Mouse (Mus musculus): ENCODE data around the gene Atcay. TPM values are rescaled to one million over a fixed set of nuclear protein-coding genes. Genes with fewer than 3 reads are reported as not detected.
"Not testable (repeated sequence)": the region's sequence is repeated elsewhere in the genome, so short reads cannot be mapped to it uniquely, and the experiment has no call there.

Atcay gene
- polyA plus RNA-seq, 1 experiment from 2014 or later: 2.2 TPM

DNA sequence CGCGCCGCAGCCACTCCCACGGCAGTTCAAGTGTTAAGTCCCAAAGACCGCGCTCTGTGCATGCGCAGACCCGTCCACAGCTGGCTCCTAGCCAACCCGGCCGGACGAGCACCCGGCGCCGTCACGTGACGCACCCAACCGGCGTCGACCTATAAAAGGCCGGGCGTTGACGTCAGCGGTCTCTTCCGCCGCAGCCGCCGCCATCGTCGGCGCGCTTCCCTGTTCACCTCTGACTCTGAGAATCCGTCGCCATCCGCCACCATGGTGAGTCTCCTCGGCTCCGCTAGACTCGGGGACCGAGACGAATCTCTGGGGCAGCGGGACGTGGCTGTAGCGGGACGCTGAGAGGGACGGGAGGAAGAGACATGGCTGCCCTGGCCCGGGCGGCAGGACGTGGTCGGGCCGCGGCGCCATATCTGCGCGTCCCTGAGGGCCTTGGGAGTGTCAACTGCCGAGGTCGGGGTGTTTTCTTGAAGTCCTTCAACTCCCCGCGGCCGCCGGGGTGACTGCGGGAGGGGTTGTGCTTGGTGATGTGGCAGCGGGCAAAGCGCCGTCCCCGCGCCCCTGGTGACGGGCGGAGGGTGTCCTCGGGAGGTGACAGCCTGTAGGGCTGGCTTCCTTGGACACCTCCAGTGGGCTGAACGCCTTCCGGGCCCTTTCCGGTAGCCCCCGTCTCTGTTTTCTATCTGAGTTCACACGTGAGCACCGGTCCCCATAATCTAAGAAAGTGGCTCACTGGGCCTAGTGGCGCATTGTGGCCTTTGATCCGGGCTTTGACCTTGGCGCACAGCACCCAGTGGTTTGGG lies 54.0 kb downstream of the Atcay start, which contains the start of gene Eef2:
Eef2 (plus strand) TSS at position 166 of the 806 bp plus-strand sequence.
- peak within 1 kb of the TSS; percentile 100 for H3K9ac ChIP-seq (ENCODE audit: low read length)
- DNase-seq (ENCODE audit: low spot score): peak; percentile 99
- peak within 1 kb of the TSS; percentile 91 for H3K27ac ChIP-seq (ENCODE audit: low read depth)
- under 1% methylated on average over 77 of the region's 77 CpGs for WGBS
- peak; percentile 71 for ATAC-seq (replicated peaks; ENCODE audit: low FRiP score, low TSS enrichment, low read depth)
- no peaks in the 10 kb centered on the region for H3K27me3 ChIP-seq (replicated peaks; ENCODE audit: control insufficient read depth, insufficient read depth, low read length)
- peak within 1 kb of the TSS; percentile 98 for H3K4me2 ChIP-seq (ENCODE audit: low read length)
- peak within 1 kb of the TSS; percentile 100 for H3K4me3 ChIP-seq (ENCODE audit: low read depth, low read length)
- peaks cover 44% of the 10 kb centered on the region for H3K36me3 ChIP-seq (ENCODE audit: control insufficient read depth, insufficient read depth, low read length)
- no peaks in the 10 kb centered on the region for H3K9me3 ChIP-seq (ENCODE audit: control insufficient read depth, low read length)
- H3K4me1 ChIP-seq (replicated peaks; ENCODE audit: control insufficient read depth, insufficient read depth, low read length): peaks cover 34% of the 10 kb centered on the region

DNA sequence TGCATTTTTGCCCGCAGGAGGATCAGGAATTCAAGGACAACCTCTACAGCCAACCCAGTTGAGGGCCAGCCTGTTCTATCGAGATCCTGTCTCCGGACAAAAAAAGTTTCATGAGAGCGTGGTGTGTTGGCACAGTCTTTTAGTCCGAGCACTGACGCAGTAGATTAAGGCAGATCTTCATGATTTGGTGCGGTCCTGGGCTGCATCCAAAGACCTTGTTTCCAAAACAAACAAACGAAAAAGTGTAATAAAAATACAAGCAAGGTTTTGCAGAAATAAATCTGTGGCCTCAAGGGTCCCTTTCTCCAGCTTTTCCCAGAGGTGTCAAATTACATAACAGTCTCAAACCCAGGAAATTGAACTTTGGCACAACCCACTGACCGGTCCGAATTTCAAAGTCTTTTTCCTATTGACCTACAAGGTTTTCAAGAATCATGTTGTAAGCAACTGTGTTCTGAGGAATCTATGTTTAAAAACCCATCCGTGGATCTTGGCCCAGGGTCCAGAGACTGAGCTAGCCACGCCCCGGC lies 54.6 kb downstream of the Atcay start:
- no peaks in the 10 kb centered on the region for H3K27me3 ChIP-seq (replicated peaks; ENCODE audit: control insufficient read depth, insufficient read depth, low read length)
- DNase-seq (ENCODE audit: low spot score) (no peak), ATAC-seq (replicated peaks; ENCODE audit: low FRiP score, low TSS enrichment, low read depth) (peak; percentile 11; the same call in 1 of the 2 replicates)
- peaks cover 37% of the 10 kb centered on the region for H3K36me3 ChIP-seq (ENCODE audit: control insufficient read depth, insufficient read depth, low read length)
- no peaks in the 10 kb centered on the region for H3K9me3 ChIP-seq (ENCODE audit: control insufficient read depth, low read length)
- H3K4me2 ChIP-seq (ENCODE audit: low read length): peak overlapping the region; percentile 58
- peak overlapping the region; percentile 32 for H3K9ac ChIP-seq (ENCODE audit: low read length)
- peak overlapping the region; percentile 100 for H3K4me3 ChIP-seq (ENCODE audit: low read depth, low read length)
- peaks cover 34% of the 10 kb centered on the region for H3K4me1 ChIP-seq (replicated peaks; ENCODE audit: control insufficient read depth, insufficient read depth, low read length)
- H3K27ac ChIP-seq (ENCODE audit: low read depth): peak overlapping the region; percentile 91
- WGBS: 3% methylated on average over 13 of the region's 13 CpGs

DNA sequence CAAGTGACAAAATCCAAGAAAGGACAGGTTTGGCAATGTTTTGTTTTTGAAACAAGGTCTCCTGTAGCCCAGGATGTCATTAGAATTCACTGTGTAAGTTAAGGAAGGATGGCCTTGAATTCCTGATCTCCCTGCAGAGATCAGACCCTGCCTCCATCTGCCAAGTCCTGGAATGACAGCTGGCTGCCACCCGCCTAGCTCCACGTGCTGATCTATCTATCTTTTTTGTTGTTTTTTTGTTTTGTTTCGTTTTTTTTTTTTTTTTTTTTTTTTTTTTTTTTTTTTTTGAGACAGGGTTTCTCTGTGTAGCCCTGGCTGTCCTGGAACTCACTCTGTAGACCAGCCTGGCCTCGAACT lies 55.3 kb downstream of the Atcay start:
- H3K9ac ChIP-seq (ENCODE audit: low read length); DNase-seq (ENCODE audit: low spot score); H3K27me3 ChIP-seq (replicated peaks; ENCODE audit: control insufficient read depth, insufficient read depth, low read length); ATAC-seq (replicated peaks; ENCODE audit: low FRiP score, low TSS enrichment, low read depth); H3K9me3 ChIP-seq (ENCODE audit: control insufficient read depth, low read length): not testable (repeated sequence)
- WGBS: 12% methylated on average over 4 of the region's 4 CpGs
- Histone ChIP-seq H3K4me2 (ENCODE audit: low read length) (peak overlapping the region; percentile 50), H3K4me3 (ENCODE audit: low read depth, low read length) (peak overlapping the region; percentile 27), H3K27ac (ENCODE audit: low read depth) (peak overlapping the region; percentile 91), H3K4me1 (replicated peaks; ENCODE audit: control insufficient read depth, insufficient read depth, low read length) (peaks cover 34% of the 10 kb centered on the region), H3K36me3 (ENCODE audit: control insufficient read depth, insufficient read depth, low read length) (peaks cover 30% of the 10 kb centered on the region)

DNA sequence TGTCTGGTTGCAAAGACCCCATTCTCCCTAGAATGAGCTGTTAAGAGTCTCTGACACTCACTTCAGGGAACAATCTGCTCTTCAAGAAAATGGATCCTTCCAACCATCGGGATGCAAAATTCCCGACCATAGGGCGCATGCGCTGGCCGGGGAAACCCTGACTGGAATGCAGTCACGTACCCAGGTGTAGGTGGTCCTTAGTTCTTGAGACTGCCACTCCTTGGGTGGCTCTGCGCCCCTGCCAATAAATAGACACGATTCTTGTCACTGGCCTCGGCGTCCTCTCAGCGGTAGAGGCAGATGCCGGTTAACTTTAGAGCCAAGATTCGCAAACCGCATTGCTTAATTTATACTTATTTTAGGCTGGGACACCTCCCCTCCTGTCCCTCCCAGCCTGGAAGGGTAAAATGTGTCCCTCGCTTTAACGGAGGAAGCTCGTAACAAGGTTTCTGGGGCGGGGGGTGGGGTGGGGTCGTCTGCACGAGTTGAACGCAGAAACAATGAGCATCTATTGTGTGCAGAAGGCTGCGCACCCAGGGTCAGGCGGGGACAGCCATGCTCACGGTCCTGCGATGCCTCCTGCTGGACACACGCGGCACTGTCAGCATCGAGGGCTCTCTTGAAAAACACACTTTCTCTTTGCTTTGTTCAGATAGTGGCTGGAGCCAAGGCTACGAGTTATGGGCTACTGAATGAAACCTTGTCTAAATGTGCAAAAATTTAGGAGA lies 55.9 kb downstream of the Atcay start:
- Histone ChIP-seq H3K9ac (ENCODE audit: low read length) (peak overlapping the region; percentile 20), H3K9me3 (ENCODE audit: control insufficient read depth, low read length) (no peaks in the 10 kb centered on the region), H3K27ac (ENCODE audit: low read depth) (peak overlapping the region; percentile 91), H3K36me3 (ENCODE audit: control insufficient read depth, insufficient read depth, low read length) (peaks cover 25% of the 10 kb centered on the region), H3K4me1 (replicated peaks; ENCODE audit: control insufficient read depth, insufficient read depth, low read length) (peaks cover 34% of the 10 kb centered on the region), H3K4me2 (ENCODE audit: low read length) (peak overlapping the region; percentile 50), H3K4me3 (ENCODE audit: low read depth, low read length) (peak overlapping the region; percentile 27), H3K27me3 (replicated peaks; ENCODE audit: control insufficient read depth, insufficient read depth, low read length) (no peaks in the 10 kb centered on the region)
- ATAC-seq (replicated peaks; ENCODE audit: low FRiP score, low TSS enrichment, low read depth) (peak; percentile 50), DNase-seq (ENCODE audit: low spot score) (peak; percentile 95)
- 3% methylated on average over 29 of the region's 29 CpGs for WGBS

DNA sequence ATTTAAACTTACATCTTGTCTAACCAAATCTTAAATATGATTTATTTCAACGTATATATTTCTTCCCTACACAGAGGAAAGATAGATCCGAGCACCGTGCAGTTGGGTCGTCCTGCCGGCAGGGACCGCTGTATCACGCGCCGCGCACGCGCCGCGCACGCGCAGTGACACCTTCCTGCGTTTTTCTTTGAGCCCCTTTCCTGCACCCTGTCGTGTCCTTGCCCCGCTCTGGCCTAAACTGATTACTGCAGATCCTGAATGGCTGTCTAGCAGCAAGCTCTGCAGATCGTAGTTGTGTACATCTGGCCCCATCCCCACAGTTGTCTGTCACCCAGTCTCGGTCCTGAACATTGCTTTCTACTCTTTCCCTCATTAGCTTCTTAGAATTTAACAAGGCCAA lies 57.5 kb downstream of the Atcay start:
- Histone ChIP-seq H3K9ac (ENCODE audit: low read length) (no peak overlapping the region), H3K4me1 (replicated peaks; ENCODE audit: control insufficient read depth, insufficient read depth, low read length) (peaks cover 33% of the 10 kb centered on the region), H3K4me3 (ENCODE audit: low read depth, low read length) (no peak overlapping the region), H3K27me3 (replicated peaks; ENCODE audit: control insufficient read depth, insufficient read depth, low read length) (no peaks in the 10 kb centered on the region), H3K27ac (ENCODE audit: low read depth) (peak overlapping the region; percentile 69), H3K36me3 (ENCODE audit: control insufficient read depth, insufficient read depth, low read length) (peaks cover 8% of the 10 kb centered on the region), H3K4me2 (ENCODE audit: low read length) (peak overlapping the region; percentile 37), H3K9me3 (ENCODE audit: control insufficient read depth, low read length) (no peaks in the 10 kb centered on the region)
- WGBS: 5% methylated on average over 21 of the region's 21 CpGs
- DNase-seq (ENCODE audit: low spot score) (peak; percentile 89), ATAC-seq (replicated peaks; ENCODE audit: low FRiP score, low TSS enrichment, low read depth) (0 out of 2 replicates have a peak, but pooled peaks have one; percentile 4)

DNA sequence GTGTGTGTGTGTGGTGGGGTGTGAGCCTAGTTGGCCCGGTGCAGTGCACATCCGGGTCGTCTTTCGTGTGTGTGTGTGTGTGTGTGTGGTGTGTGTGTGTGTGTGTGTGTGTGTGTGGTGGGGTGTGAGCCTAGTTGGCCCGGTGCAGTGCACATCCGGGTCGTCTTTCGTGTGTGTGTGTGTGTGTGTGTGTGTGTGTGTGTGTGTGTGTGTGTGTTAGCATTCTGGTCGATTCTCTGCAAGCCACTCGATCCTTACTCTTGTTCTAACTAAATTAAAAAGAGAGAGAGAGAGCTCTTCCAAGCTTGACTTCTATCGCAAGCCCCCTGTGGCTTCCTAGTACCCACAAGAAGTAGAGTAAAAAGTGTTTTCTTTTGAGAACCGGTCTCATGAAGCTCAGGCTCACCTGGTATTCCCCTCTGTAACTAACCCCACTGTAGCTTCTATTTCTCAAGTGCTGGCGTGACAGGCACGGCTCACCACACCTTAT lies 61.2 kb downstream of the Atcay start:
- not testable (repeated sequence) for H3K27me3 ChIP-seq (replicated peaks; ENCODE audit: control insufficient read depth, insufficient read depth, low read length); H3K9ac ChIP-seq (ENCODE audit: low read length); H3K27ac ChIP-seq (ENCODE audit: low read depth); H3K9me3 ChIP-seq (ENCODE audit: control insufficient read depth, low read length); DNase-seq (ENCODE audit: low spot score); H3K4me3 ChIP-seq (ENCODE audit: low read depth, low read length); H3K36me3 ChIP-seq (ENCODE audit: control insufficient read depth, insufficient read depth, low read length)
- Histone ChIP-seq H3K4me2 (ENCODE audit: low read length) (peak overlapping the region; percentile 5; the same call in 1 of the 2 replicates), H3K4me1 (replicated peaks; ENCODE audit: control insufficient read depth, insufficient read depth, low read length) (peaks cover 28% of the 10 kb centered on the region)
- 22% methylated on average over 13 of the region's 14 CpGs for WGBS
- ATAC-seq (replicated peaks; ENCODE audit: low FRiP score, low TSS enrichment, low read depth): peak; percentile 24; the same call in 1 of the 2 replicates

DNA sequence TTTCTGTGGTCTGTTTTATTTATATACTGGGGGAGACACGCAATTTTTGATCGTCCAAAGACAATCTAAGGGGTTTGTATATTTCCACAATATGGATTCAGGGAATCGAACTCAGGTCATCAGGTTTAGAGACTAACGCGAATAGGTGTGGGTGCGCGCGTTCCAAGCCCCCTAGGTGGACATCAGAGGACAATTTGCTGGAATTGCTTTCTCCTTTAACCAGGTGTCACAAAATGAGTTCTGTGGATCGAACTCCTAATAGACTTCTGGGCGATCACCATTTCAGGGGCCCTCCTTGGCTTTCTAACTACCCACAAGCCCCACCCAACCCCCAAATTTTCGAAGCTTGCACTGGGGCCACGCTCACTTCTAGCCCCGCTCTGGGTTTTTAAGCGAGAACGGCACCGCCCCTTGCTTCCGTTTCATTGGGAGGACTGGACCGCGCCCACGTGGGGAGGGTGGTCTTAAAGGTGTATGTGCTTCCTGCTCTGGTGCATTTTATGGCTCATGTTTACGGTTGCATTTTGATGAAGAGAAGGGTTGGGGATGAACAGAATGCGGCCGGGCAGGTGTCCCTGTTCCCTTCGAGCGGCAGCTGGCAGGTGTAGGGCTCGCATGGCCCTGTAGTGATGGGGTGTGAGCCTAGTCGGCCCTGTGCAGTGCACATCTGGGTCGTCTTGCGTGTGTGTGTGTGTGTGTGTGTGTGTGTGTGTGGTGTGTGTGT lies 62.0 kb downstream of the Atcay start:
- DNase-seq (ENCODE audit: low spot score) (peak; percentile 85), ATAC-seq (replicated peaks; ENCODE audit: low FRiP score, low TSS enrichment, low read depth) (peak; percentile 59)
- peak overlapping the region; percentile 80 for H3K4me3 ChIP-seq (ENCODE audit: low read depth, low read length)
- H3K27me3 ChIP-seq (replicated peaks; ENCODE audit: control insufficient read depth, insufficient read depth, low read length): no peaks in the 10 kb centered on the region
- peak overlapping the region; percentile 42 for H3K9ac ChIP-seq (ENCODE audit: low read length)
- peak overlapping the region; percentile 52 for H3K27ac ChIP-seq (ENCODE audit: low read depth)
- peaks cover 24% of the 10 kb centered on the region for H3K4me1 ChIP-seq (replicated peaks; ENCODE audit: control insufficient read depth, insufficient read depth, low read length)
- WGBS: 2% methylated on average over 29 of the region's 29 CpGs
- H3K9me3 ChIP-seq (ENCODE audit: control insufficient read depth, low read length): no peaks in the 10 kb centered on the region
- peaks cover 3% of the 10 kb centered on the region for H3K36me3 ChIP-seq (ENCODE audit: control insufficient read depth, insufficient read depth, low read length)
- peak overlapping the region; percentile 73 for H3K4me2 ChIP-seq (ENCODE audit: low read length)

DNA sequence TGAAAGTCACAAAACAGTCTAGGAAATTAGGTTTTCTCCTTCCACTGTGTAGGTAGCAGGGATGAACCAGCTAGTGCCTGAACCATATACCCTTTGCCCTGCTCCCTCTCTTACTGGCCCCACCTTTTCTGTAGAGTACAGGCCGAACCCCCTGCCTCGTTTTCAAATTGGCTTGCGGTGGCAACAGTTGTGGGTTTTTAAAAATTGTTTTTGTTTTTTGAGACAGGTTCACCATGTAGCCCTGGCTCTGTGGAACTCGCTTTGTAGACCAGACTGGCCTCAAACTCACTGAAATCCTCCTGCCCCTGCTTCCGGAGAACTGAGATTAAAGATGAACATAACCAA lies 62.6 kb downstream of the Atcay start:
- H3K9me3 ChIP-seq (ENCODE audit: control insufficient read depth, low read length): no peaks in the 10 kb centered on the region
- no peak overlapping the region for H3K9ac ChIP-seq (ENCODE audit: low read length)
- H3K27me3 ChIP-seq (replicated peaks; ENCODE audit: control insufficient read depth, insufficient read depth, low read length): no peaks in the 10 kb centered on the region
- WGBS: 8% methylated on average over 5 of the region's 5 CpGs
- peak; percentile 61 for ATAC-seq (replicated peaks; ENCODE audit: low FRiP score, low TSS enrichment, low read depth)
- peaks cover 9% of the 10 kb centered on the region for H3K36me3 ChIP-seq (ENCODE audit: control insufficient read depth, insufficient read depth, low read length)
- H3K4me2 ChIP-seq (ENCODE audit: low read length): peak overlapping the region; percentile 73
- H3K4me1 ChIP-seq (replicated peaks; ENCODE audit: control insufficient read depth, insufficient read depth, low read length): peaks cover 18% of the 10 kb centered on the region
- H3K27ac ChIP-seq (ENCODE audit: low read depth): peak overlapping the region; percentile 52
- peak overlapping the region; percentile 80 for H3K4me3 ChIP-seq (ENCODE audit: low read depth, low read length)
- DNase-seq (ENCODE audit: low spot score): no peak

Data from intestine, embryonic 14.5 days (tissue).